Mouse (Mus musculus) retina, embryonic 14.5 days (tissue): Measurements from ENCODE around the gene Kel.

Source experiments
- DNase-seq: peaks from one replicate; pipeline ENCODE4 v3.0.0-alpha.2; 2015; ENCODE audit warnings: low spot score

Gene Kel

GRCm38 (mm10) chr6:41646220-41646619 lies 57.9 kb downstream of the Kel start:
- no peak for DNase-seq

DNA sequence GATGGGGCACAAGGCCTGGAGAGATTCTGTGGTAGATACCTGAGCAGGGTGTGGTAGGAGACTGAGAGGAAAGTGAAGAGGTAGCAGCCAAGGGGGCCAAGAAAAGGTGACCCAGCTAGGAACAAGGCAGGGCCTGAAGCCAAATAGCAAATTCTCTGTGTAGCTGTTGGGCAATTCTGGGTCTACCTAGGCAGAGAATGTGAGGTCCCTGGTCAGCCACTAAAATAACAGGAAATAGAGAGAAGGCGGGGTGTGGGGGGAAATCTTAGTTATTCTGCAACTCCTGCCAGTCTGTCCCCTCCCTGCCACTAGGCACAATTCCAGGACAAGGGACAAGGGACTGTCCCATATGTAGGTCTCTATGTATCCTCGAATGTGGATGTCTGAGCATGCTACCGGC lies 60.9 kb downstream of the Kel start:
- no peak for DNase-seq

DNA sequence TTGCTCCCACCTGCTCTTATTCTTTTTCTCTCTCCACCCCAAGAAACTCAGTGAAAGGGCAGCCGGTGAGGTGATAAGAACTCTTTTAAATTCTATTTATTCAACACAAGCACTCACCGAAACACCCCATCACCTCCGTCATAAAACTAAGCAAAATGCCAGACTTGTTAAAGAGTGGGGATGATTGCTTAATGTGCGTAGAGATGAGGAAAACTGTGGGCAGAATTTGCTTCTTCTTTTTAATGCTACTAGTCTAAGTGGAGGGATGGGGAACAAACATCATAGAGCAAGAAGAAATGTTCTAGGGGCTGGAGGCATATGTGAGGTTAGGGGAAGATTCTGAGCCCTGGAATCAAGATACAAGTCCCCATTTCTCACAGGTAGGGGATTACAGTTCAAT lies 61.4 kb downstream of the Kel start:
- no peak for DNase-seq

DNA sequence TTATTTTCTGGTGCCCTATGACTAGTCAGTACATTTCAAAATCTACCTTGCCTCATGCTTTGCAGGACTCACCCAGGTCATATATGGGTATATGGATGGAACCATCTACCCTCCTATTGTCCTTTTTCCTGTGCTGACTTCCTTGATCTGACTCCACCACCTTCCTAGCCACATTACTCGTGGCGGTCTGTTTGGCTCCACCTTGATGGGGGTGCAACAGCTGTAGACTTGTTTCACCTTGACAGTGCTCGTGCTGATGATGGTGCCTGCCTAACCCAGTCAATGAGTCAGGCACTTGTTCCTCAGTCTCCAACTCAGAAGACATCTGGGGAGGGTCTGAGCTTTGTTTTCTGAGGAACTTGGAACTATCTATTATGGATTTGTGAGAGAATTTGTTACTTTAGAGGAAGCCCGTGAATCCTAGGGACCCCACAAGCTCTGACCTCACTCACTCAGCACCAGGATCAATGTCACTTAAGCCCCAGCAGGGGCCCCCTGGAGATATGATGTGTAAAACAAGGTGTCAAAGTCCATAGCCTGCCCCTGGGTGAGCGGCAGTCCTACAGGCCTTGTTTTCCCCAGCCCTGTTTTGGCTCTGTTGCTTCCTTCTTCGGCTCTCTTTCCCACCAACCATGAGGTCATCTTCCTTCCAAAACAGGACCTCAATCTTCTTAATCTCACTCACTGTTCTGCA lies 62.8 kb downstream of the Kel start:
- no peak for DNase-seq

DNA sequence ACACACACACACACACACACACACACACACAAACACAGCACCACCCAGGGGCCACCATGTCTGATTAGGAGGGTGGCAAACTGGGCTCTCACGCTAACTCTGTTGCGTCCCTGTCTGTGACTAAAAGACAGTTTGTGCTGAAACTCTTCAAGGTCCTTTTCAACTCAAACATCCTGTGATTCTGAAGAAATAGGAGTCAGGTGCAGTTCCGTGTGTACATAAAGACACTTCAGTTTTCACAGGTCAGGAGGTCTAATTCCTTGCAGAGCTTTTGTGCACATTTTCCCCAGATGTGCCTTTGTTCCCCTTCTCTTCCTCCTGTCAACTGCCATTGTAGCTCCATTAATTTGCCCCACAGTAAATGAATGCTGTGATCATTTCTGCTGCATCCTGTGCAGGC lies 63.7 kb downstream of the Kel start:
- DNase-seq = no peak

DNA sequence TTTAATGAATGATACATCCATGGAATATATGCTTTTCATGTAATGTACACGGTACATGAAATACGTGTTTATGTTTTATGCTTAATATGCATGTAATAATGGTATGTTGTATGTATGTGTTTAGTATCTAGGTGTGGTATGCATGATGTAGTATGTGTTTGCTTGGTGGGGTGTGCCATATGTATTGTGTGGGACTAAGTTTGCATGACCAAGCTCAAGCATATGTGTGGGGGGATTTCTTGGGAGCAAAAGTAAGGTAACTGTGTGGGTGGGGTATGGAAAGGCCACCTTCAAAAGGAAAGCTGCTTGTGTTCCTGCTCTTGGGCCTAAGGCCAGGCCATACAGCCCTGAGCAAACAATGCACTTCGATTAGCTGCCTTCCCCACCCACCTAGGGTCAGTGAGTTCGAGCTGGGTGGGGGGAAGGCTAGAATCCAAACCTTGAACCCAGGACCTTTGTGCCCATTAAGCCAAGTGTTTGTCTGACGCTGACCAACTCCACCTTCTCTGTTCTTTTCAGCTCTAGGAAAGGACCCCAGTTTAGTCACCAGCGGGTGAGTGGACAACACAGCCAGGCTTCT lies 66.1 kb downstream of the Kel start:
- DNase-seq = no peak

GRCm38 (mm10) chr6:41637393-41637792 lies 66.7 kb downstream of the Kel start:
- no peak for DNase-seq
